Mouse (Mus musculus) thymus, adult 2 months (tissue): ENCODE data around the gene Zbtb34. TPM values are rescaled to one million over a fixed set of nuclear protein-coding genes. Genes with fewer than 3 reads are reported as not detected.
A peak's percentile ranks its signal among the peaks of the same experiment; 100 is the strongest.

Source experiments
- DNase-seq: peaks from one replicate; pipeline ENCODE4 v3.0.0; 2021
- H3K27ac ChIP-seq: fragments of 200-500 bp; 2 replicates; pipeline ENCODE4 v1.5.1; 2012; ENCODE audit warnings: low read length, control low read depth; ENCODE audit not compliant: control insufficient read depth, insufficient read depth
- H3K27me3 ChIP-seq: fragments of 200-500 bp; 2 replicates; pipeline ENCODE4 v1.6.1; 2012; ENCODE audit warnings: mild to moderate bottlenecking, low read length, moderate library complexity, mixed read lengths; ENCODE audit not compliant: control insufficient read depth, insufficient read depth
- H3K36me3 ChIP-seq: fragments of 200-500 bp; 2 replicates; pipeline ENCODE4 v1.6.1; 2012; ENCODE audit warnings: mild to moderate bottlenecking, low read length, moderate library complexity; ENCODE audit not compliant: control insufficient read depth, insufficient read depth
- H3K4me1 ChIP-seq: fragments of 200-500 bp; replicated peaks from 2 replicates; pipeline ENCODE4 v1.6.1; 2012; ENCODE audit warnings: low read length; ENCODE audit not compliant: control insufficient read depth, insufficient read depth
- H3K4me3 ChIP-seq: fragments of 200-500 bp; 2 replicates; pipeline ENCODE4 v1.5.1; 2012; ENCODE audit warnings: mild to moderate bottlenecking, low read length, control low read depth, moderate library complexity; ENCODE audit not compliant: control insufficient read depth, insufficient read depth
- CTCF ChIP-seq: fragments of 200-500 bp; IDR thresholded peaks from 2 replicates; pipeline ENCODE4 v1.5.1; 2012; ENCODE audit warnings: mild to moderate bottlenecking, control low read depth, low read length, moderate library complexity, borderline replicate concordance; ENCODE audit not compliant: control insufficient read depth, poor library complexity, insufficient read depth; ENCODE audit errors: extremely low read depth
- POLR2A ChIP-seq: fragments of 200-500 bp; IDR thresholded peaks from 2 replicates; pipeline ENCODE4 v1.6.1; 2012; ENCODE audit warnings: mild to moderate bottlenecking, low read length, control low read depth, moderate library complexity; ENCODE audit not compliant: control insufficient read depth, poor library complexity, insufficient read depth; ENCODE audit errors: extremely low read depth
- WGBS: fragments of 180-500 bp; shearing (Covaris S2); methylation state at CpG from one replicate; pipeline ENCODE4 v1.1.7; 2018; 5-methylcytosine and 5-hydroxymethylcytosine counted together
- polyA plus RNA-seq: library from polyadenylated mRNA; depleted of rRNA; stranded (reverse); fragments of >200 nt; gene quantifications from 2 replicates; pipeline ENCODE4 v1.2.3, GENCODE M21; 2012

The Zbtb34 gene
- polyA plus RNA-seq, 1 experiment: 22.0 TPM

DNA sequence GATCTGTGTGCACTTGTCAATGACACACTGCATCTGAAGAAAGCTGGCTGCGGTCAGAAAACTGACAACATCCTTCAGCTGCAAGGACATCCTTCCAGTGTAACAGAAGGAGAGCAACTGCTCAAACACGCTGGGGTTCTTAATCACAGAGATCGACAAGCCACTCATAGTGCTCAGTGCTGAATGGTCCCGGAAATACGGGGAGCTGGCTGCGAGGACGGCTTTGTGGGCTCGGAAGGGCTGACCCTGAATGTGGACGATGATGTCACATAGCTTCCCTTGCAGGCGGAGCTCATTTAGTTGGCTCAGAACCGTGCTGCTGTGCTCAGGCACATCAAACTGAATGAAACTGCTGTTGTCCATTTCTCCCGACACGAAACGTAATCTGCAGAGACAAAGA lies 19.0 kb downstream of the Zbtb34 start:
- H3K27me3 ChIP-seq: no peaks in the 10 kb centered on the region
- no peak for DNase-seq
- H3K27ac ChIP-seq: no peak overlapping the region
- WGBS: 94% methylated on average over 14 of the region's 14 CpGs
- H3K4me3 ChIP-seq: no peak overlapping the region
- H3K4me1 ChIP-seq: no peaks in the 10 kb centered on the region
- H3K36me3 ChIP-seq: peaks cover 21% of the 10 kb centered on the region
- TF ChIP-seq CTCF: no peak
- no peak for TF ChIP-seq POLR2A

DNA sequence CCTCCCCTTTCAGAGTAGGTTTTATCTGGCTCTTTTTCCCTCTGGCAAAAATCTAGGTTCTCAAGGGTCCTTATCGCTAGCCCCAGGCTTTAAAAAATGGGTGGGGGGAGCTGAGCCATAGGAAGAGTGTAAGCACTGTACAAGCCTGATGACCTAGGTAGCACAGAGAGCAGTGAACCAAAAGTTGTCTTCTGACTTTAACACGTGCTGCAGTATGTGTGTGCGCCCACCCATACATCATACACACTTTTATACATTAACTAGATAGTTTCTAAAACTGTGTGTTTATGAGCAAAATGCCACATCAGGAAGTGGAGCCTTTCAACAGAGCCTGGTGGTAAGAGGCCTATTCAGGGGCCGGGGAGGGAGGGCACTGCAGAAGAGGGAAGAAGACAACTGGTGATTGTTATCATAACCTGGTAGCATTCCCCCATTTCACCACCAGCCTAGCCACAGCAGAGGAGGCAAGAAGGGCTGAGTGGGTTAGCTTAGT lies 27.6 kb downstream of the Zbtb34 start:
- Histone ChIP-seq H3K36me3 (no peaks in the 10 kb centered on the region; the same call in 1 of the 2 replicates), H3K27ac (peak overlapping the region; percentile 61; the same call in 1 of the 2 replicates), H3K4me1 (peaks cover 14% of the 10 kb centered on the region), H3K27me3 (no peaks in the 10 kb centered on the region), H3K4me3 (no peak overlapping the region)
- DNase-seq: peak; percentile 13
- TF ChIP-seq CTCF: no peak
- no peak for TF ChIP-seq POLR2A
- WGBS: 17% methylated on average over 4 of the region's 4 CpGs

DNA sequence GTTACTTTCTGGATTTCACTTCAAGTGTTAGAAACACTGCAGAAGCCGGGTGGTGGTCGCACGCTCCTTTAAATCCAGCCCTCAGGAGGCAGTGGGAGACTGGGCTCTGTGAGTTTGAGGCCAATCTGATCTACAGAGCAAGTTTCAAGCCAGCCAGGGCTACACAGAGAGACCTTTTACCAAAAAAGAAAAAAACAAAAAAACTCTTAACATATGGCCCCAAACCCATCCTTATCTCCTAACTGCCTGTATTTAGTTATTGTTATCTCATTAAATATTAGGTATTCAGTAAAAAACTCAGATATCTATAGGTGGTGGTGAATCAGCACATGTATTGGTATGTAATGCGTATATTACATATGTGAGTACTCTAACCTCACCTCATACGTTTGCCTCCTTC lies 28.5 kb downstream of the Zbtb34 start:
- 79% methylated on average over 5 of the region's 5 CpGs for WGBS
- no peak overlapping the region for H3K27ac ChIP-seq
- DNase-seq: no peak
- peaks cover 14% of the 10 kb centered on the region for H3K4me1 ChIP-seq
- no peak overlapping the region for H3K4me3 ChIP-seq
- H3K36me3 ChIP-seq: no peaks in the 10 kb centered on the region
- H3K27me3 ChIP-seq: no peaks in the 10 kb centered on the region
- TF ChIP-seq CTCF (no peak), POLR2A (no peak)

DNA sequence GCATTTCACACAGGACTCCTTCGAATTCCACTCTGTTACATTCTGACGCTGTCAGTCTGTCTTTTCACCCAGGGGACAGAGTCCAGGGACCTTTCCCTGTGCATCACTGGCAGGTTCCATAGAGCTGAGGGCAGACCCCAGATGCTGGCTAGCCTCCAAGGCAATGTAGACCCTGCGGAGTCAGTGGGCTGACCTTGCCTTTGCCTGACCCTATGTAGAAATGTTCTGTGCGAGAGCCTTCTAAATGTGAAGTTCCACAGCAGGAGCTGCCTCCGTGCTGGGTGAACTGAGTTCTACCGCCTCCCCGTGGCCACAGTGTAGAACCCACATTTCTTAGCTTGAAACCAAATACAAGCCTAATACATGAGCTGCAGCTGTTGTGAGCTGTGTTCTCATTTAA lies 28.9 kb downstream of the Zbtb34 start:
- no peaks in the 10 kb centered on the region for H3K36me3 ChIP-seq
- WGBS: 57% methylated on average over 7 of the region's 7 CpGs
- TF ChIP-seq POLR2A (no peak), CTCF (peak; percentile 59; the same call in 1 of the 2 replicates)
- DNase-seq: peak; percentile 51
- no peaks in the 10 kb centered on the region for H3K27me3 ChIP-seq
- H3K4me3 ChIP-seq: no peak overlapping the region
- peaks cover 14% of the 10 kb centered on the region for H3K4me1 ChIP-seq
- no peak overlapping the region for H3K27ac ChIP-seq

DNA sequence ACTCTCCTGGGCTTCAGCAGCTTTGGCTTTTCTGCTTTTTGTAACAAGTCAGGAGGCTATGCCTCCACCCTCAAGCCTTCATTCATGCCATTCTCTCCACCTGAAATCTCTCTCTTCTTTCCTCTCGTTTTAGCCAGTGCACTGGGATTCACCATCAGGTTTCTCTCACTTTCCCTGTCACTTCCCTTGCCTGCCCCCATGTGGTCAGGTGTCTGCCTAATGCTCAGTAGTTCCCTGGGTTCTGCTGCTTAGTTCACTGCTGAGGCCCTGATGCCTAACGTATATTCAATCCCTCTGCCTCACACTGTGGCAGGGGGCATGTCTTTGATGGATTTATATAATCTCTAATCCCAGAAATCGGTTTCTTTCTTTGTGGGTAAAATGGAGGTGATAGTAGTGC lies 29.9 kb downstream of the Zbtb34 start:
- H3K27ac ChIP-seq: no peak overlapping the region
- H3K36me3 ChIP-seq: no peaks in the 10 kb centered on the region
- H3K4me1 ChIP-seq: peaks cover 14% of the 10 kb centered on the region
- no peaks in the 10 kb centered on the region for H3K27me3 ChIP-seq
- H3K4me3 ChIP-seq: no peak overlapping the region
- peak; percentile 16 for DNase-seq
- WGBS: 74% methylated on average over 3 of the region's 3 CpGs
- TF ChIP-seq POLR2A (no peak), CTCF (no peak)

DNA sequence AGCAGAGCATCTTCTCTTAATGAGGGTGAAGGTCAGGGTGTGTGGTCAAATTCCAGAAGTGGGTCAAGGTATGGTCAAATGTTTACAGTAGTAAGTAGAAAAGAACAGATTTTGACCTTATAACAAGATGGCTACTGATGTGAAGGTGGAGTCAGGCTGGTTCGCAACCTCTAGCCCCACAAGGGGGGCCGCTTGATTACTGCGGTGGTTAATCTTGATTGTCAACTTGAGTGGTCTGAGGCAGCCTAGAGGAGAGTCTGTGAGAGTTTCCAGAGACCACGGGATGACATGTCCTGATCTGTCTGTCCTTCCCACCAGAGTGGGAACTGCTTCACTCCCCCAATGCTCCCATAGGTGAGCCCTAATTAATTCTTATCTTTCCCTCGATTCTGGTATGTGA lies 30.6 kb downstream of the Zbtb34 start:
- peaks cover 14% of the 10 kb centered on the region for H3K4me1 ChIP-seq
- H3K27me3 ChIP-seq: no peaks in the 10 kb centered on the region
- H3K36me3 ChIP-seq: no peaks in the 10 kb centered on the region
- 90% methylated on average over 5 of the region's 5 CpGs for WGBS
- H3K27ac ChIP-seq: no peak overlapping the region
- no peak for TF ChIP-seq POLR2A
- TF ChIP-seq CTCF: no peak
- no peak overlapping the region for H3K4me3 ChIP-seq
- DNase-seq: no peak

GRCm38 (mm10) chr2:33399091-33399490 lies 32.0 kb downstream of the Zbtb34 start:
- WGBS: 91% methylated on average over 7 of the region's 7 CpGs
- no peak for TF ChIP-seq POLR2A
- no peak for TF ChIP-seq CTCF
- DNase-seq: no peak
- Histone ChIP-seq H3K36me3 (no peaks in the 10 kb centered on the region), H3K27ac (no peak overlapping the region), H3K4me3 (no peak overlapping the region), H3K4me1 (peaks cover 11% of the 10 kb centered on the region), H3K27me3 (no peaks in the 10 kb centered on the region)

DNA sequence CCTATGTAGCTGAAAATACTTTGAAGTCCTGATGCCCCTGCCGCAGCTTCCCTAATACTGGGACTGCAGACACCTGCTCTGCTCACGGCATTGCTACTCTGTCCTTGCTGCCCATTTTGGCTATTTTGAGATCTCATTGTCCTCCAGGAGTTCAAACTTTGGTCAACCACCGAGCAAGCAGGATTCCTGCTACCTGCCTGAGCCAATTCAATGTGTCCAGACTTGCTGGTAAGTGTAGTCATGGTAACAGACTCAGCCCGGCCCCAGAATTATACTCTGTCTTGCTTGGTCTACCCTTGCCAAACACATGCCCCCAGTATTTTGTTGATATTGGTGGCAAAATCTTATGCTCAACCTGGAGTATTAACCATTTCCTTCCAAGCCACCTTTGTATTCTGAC lies 34.1 kb downstream of the Zbtb34 start:
- no peak for DNase-seq
- 87% methylated on average over 4 of the region's 4 CpGs for WGBS
- TF ChIP-seq POLR2A: no peak
- TF ChIP-seq CTCF: no peak
- Histone ChIP-seq H3K4me3 (no peak overlapping the region), H3K27ac (no peak overlapping the region), H3K27me3 (no peaks in the 10 kb centered on the region), H3K36me3 (no peaks in the 10 kb centered on the region), H3K4me1 (no peaks in the 10 kb centered on the region)
